ENCODE assay signal across 8 mouse cellular contexts in the genomic region with DNA sequence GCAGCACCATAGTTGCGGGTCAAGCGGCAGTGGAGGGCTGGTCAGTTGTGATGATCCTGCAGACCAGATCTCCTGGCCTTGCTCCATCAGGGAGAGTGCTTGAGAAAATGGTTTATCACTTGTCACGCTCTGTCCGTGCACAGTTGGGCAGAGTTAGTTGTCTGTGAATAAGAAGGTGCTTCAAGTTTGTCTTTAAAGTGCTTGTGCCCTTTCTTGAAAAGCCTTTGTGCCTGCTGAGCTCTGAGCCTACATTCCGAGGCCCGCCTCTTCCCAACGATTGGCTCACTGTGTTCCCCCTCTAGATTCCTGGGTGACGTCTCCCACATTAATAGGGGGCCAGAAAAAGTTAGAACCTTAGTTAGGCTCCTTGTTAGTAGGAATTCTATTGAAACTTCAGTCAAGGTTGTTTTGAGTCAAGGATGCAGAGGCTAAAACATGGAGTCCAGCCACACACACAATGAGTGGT. TPM values are rescaled to one million over a fixed set of nuclear protein-coding genes. Genes with fewer than 3 reads are reported as not detected.
DNase-seq lines count a peak whose midpoint lies in the region; ATAC-seq and TF ChIP-seq lines count a peak whose summit lies in the region.

No protein-coding gene starts in this region.

- peaks cover 55% of the 10 kb centered on the region for H3K4me1 ChIP-seq in embryonic facial prominence, embryonic 12.5 days
- peaks cover 40% of the 10 kb centered on the region for H3K4me1 ChIP-seq in hindbrain, postnatal 0 days (ENCODE audit: insufficient read depth, low read length)

- peak overlapping the region; percentile 44 for H3K4me3 ChIP-seq in left cerebral cortex, adult 2 months
- peak overlapping the region; percentile 49 for H3K4me3 ChIP-seq in embryonic facial prominence, embryonic 12.5 days
- peak overlapping the region; percentile 29 for H3K4me3 ChIP-seq in hindbrain, postnatal 0 days (ENCODE audit: low read length)
- peak overlapping the region; percentile 96 for H3K4me3 ChIP-seq in myocyte

- no peak overlapping the region for H3K27ac ChIP-seq in left cerebral cortex, adult 2 months
- peak overlapping the region; percentile 59 for H3K27ac ChIP-seq in embryonic facial prominence, embryonic 12.5 days
- peak overlapping the region; percentile 23; the same call in 1 of the 2 replicates for H3K27ac ChIP-seq in hindbrain, postnatal 0 days

- H3ac ChIP-seq in myocyte (ENCODE audit: control insufficient read depth, insufficient read length) = peak overlapping the region; percentile 21

- peak overlapping the region; percentile 83 for H3K4me2 ChIP-seq in embryonic facial prominence, embryonic 12.5 days (replicated peaks)
- H3K4me2 ChIP-seq in hindbrain, postnatal 0 days (ENCODE audit: low read depth, low read length) = peak overlapping the region; percentile 58
- peak overlapping the region; percentile 85 for H3K4me2 ChIP-seq in myocyte (ENCODE audit: low read depth)

- H3K27me3 ChIP-seq in embryonic facial prominence, embryonic 12.5 days = peaks cover 13% of the 10 kb centered on the region; the same call in 1 of the 2 replicates
- H3K27me3 ChIP-seq in hindbrain, postnatal 0 days (ENCODE audit: insufficient read depth, low read length) = 0 out of 2 replicates have a peak, but pooled peaks cover 7% of the 10 kb centered on the region
- no peaks in the 10 kb centered on the region for H3K27me3 ChIP-seq in myocyte (ENCODE audit: control insufficient read depth, insufficient read depth, insufficient read length)

- WGBS in embryonic facial prominence, embryonic 12.5 days = 7% methylated on average over 8 of the region's 8 CpGs
- WGBS in hindbrain, postnatal 0 days = 19% methylated on average over 8 of the region's 8 CpGs

- H3K79me2 ChIP-seq in myocyte (ENCODE audit: control insufficient read depth, insufficient read depth) = peaks cover 35% of the 10 kb centered on the region

- 0 out of 2 replicates have a peak, but pooled peaks cover 7% of the 10 kb centered on the region for H3K36me3 ChIP-seq in embryonic facial prominence, embryonic 12.5 days
- peaks cover under 1% of the 10 kb centered on the region; the same call in 1 of the 2 replicates for H3K36me3 ChIP-seq in hindbrain, postnatal 0 days (ENCODE audit: insufficient read depth, low read length)
- no peaks in the 10 kb centered on the region for H3K36me3 ChIP-seq in myocyte (ENCODE audit: control insufficient read depth, insufficient read depth)

- intact Hi-C loops in left cerebral cortex, adult 2 months (cut with DNase I) = no loop called here

- H3K9ac ChIP-seq in embryonic facial prominence, embryonic 12.5 days = peak overlapping the region; percentile 70
- H3K9ac ChIP-seq in hindbrain, postnatal 0 days (replicated peaks; ENCODE audit: low read length) = peak overlapping the region; percentile 31

- DNase-seq in left cerebral cortex, adult 2 months (ENCODE audit: extremely low spot score in 1 of 2, low spot score in 2 of 2) = no peak
- DNase-seq in left cerebral cortex, adult 11 months (ENCODE audit: low spot score) = no peak
- no peak for DNase-seq in hindbrain, postnatal 0 days (ENCODE audit: low spot score)
- DNase-seq in adrenal gland, postnatal 36 days = no peak
- no peak for DNase-seq in thymus, postnatal 4 days
- DNase-seq in cerebellum, adult 11-12 months = no peak

- H3K9me3 ChIP-seq in embryonic facial prominence, embryonic 12.5 days = no peaks in the 10 kb centered on the region
- H3K9me3 ChIP-seq in hindbrain, postnatal 0 days (ENCODE audit: low read length) = no peaks in the 10 kb centered on the region

- no peak for TF ChIP-seq CTCF in left cerebral cortex, adult 2 months (IDR thresholded peaks at IDR 0.05)
- TF ChIP-seq CTCF in hindbrain, postnatal 0 days (IDR thresholded peaks at IDR 0.05; ENCODE audit: low read depth) = no peak

- TF ChIP-seq POLR2A in myocyte (IDR thresholded peaks at IDR 0.05; ENCODE audit: insufficient read length, low read depth) = no peak

- ATAC-seq in embryonic facial prominence, embryonic 12.5 days (ENCODE audit: insufficient number of reproducible peaks, insufficient read depth, low FRiP score, low TSS enrichment) = no peak
- ATAC-seq in hindbrain, postnatal 0 days = no peak

TF ChIP-seq in myocyte, 11 proteins besides CTCF, POLR2A, EP300 and RAD21:
- no peak for TF ChIP-seq MYOD1 (IDR thresholded peaks at IDR 0.05; ENCODE audit: control insufficient read depth in 1 of 3, insufficient read length in 2 of 3, low read depth in 2 of 3)

RNA-seq across cellular contexts. Expression of gene Rassf1, which starts 0.6 kb away (rescaled TPM):
- total RNA-seq in left cerebral cortex, adult 2 months (2021) = 10 to 100 TPM; 19.7 to 20.5 TPM
- polyA plus RNA-seq in embryonic facial prominence, embryonic 12.5 days (2016; fragmentation: Nextera tagmentation; extraction: Ambion mirVana) = 54.0 and 55.6 TPM in 2 replicates
- 17.6 and 20.2 TPM in 2 replicates for total RNA-seq in hindbrain, postnatal 0 days (2014; rRNA removed)
- 30.3 and 31.0 TPM in 2 replicates for polyA plus RNA-seq in hindbrain, postnatal 0 days (2015; fragmentation: Nextera tagmentation; extraction: Ambion mirVana)
- 59.3 TPM for polyA plus RNA-seq in myocyte (2012; fragmentation: generic; extraction: Trizol)
- 10 to 100 TPM; 20.4 to 21.6 TPM for total RNA-seq in adrenal gland, postnatal 36 days (2021)

RNA-seq across cellular contexts. Expression of gene Zmynd10, which starts 4.8 kb away (rescaled TPM):
- 1 to 10 TPM; 3.8 to 4.7 TPM for total RNA-seq in left cerebral cortex, adult 2 months (2021)
- polyA plus RNA-seq in embryonic facial prominence, embryonic 12.5 days (2016; fragmentation: Nextera tagmentation; extraction: Ambion mirVana) = 1.3 and 1.7 TPM in 2 replicates
- 1.8 and 10.9 TPM in 2 replicates for total RNA-seq in hindbrain, postnatal 0 days (2014; rRNA removed)
- 3.5 and 3.7 TPM in 2 replicates for polyA plus RNA-seq in hindbrain, postnatal 0 days (2015; fragmentation: Nextera tagmentation; extraction: Ambion mirVana)
- 0.52 TPM for polyA plus RNA-seq in myocyte (2012; fragmentation: generic; extraction: Trizol)
- under 1 TPM; 0.20 to 0.66 TPM for total RNA-seq in adrenal gland, postnatal 36 days (2021)

RNA-seq across cellular contexts. Expression of gene Nprl2, which starts 9.9 kb away (rescaled TPM):
- 10 to 100 TPM; 39.7 to 48.3 TPM for total RNA-seq in left cerebral cortex, adult 2 months (2021)
- polyA plus RNA-seq in embryonic facial prominence, embryonic 12.5 days (2016; fragmentation: Nextera tagmentation; extraction: Ambion mirVana) = 40.8 and 46.3 TPM in 2 replicates
- total RNA-seq in hindbrain, postnatal 0 days (2014; rRNA removed) = 58.6 and 70.5 TPM in 2 replicates
- 53.0 and 54.6 TPM in 2 replicates for polyA plus RNA-seq in hindbrain, postnatal 0 days (2015; fragmentation: Nextera tagmentation; extraction: Ambion mirVana)
- 24.6 TPM for polyA plus RNA-seq in myocyte (2012; fragmentation: generic; extraction: Trizol)
- 10 to 100 TPM; 27.9 to 29.2 TPM for total RNA-seq in adrenal gland, postnatal 36 days (2021)

RNA-seq across cellular contexts. Expression of gene Cyb561d2, which starts 9.9 kb away (rescaled TPM):
- total RNA-seq in left cerebral cortex, adult 2 months (2021) = 10 to 100 TPM; 14.7 to 16.7 TPM
- 17.2 and 17.7 TPM in 2 replicates for polyA plus RNA-seq in embryonic facial prominence, embryonic 12.5 days (2016; fragmentation: Nextera tagmentation; extraction: Ambion mirVana)
- 56.5 and 69.3 TPM in 2 replicates for total RNA-seq in hindbrain, postnatal 0 days (2014; rRNA removed)
- polyA plus RNA-seq in hindbrain, postnatal 0 days (2015; fragmentation: Nextera tagmentation; extraction: Ambion mirVana) = 52.9 and 53.5 TPM in 2 replicates
- 18.8 TPM for polyA plus RNA-seq in myocyte (2012; fragmentation: generic; extraction: Trizol)
- total RNA-seq in adrenal gland, postnatal 36 days (2021) = 10 to 100 TPM; 16.7 to 27.4 TPM

RNA-seq across cellular contexts. Expression of gene Tusc2, which starts 11.1 kb away (rescaled TPM):
- 10 to 100 TPM; 91.0 to 99.1 TPM for total RNA-seq in left cerebral cortex, adult 2 months (2021)
- 54.1 and 54.8 TPM in 2 replicates for polyA plus RNA-seq in embryonic facial prominence, embryonic 12.5 days (2016; fragmentation: Nextera tagmentation; extraction: Ambion mirVana)
- 128 and 142 TPM in 2 replicates for total RNA-seq in hindbrain, postnatal 0 days (2014; rRNA removed)
- 115 and 119 TPM in 2 replicates for polyA plus RNA-seq in hindbrain, postnatal 0 days (2015; fragmentation: Nextera tagmentation; extraction: Ambion mirVana)
- polyA plus RNA-seq in myocyte (2012; fragmentation: generic; extraction: Trizol) = 25.0 TPM
- 10 to 100 TPM; 45.2 to 52.5 TPM for total RNA-seq in adrenal gland, postnatal 36 days (2021)

Comparison
In these comparisons a context has a peak if more than half of its experiments do, and no peak if none do; other contexts are left out.
1. H3K4me3 ChIP-seq: peak in every context shown above with its lines; median percentile 96 in myocyte; 49 in embryonic facial prominence, embryonic 12.5 days; 44 in left cerebral cortex, adult 2 months; 29 in hindbrain, postnatal 0 days.